Mouse (Mus musculus) hindbrain, embryonic 15.5 days (tissue): ENCODE data around the gene 1110017D15Rik. TPM values are rescaled to one million over a fixed set of nuclear protein-coding genes. Genes with fewer than 3 reads are reported as not detected.

Experiments used
- ATAC-seq: fragments of 200-750 bp; cut with Nextera tagmentation; 2 replicates; pipeline ENCODE4 v1.8.0; 2017; ENCODE audit warnings: low read depth, moderate number of reproducible peaks, moderate TSS enrichment; ENCODE audit not compliant: low FRiP score
- H3K27ac ChIP-seq: fragments of 300-500 bp; sonication (generic); replicated peaks from 2 replicates; pipeline ENCODE4 v1.5.1; 2015; ENCODE audit warnings: mild to moderate bottlenecking, inconsistent platforms
- H3K27me3 ChIP-seq: fragments of 300-500 bp; sonication (generic); 2 replicates; pipeline ENCODE4 v1.6.1; 2015; ENCODE audit warnings: control low read depth, inconsistent platforms
- H3K36me3 ChIP-seq: fragments of 300-500 bp; sonication (generic); 2 replicates; pipeline ENCODE4 v1.6.1; 2015; ENCODE audit warnings: control low read depth, inconsistent platforms
- H3K4me1 ChIP-seq: fragments of 300-500 bp; sonication (generic); replicated peaks from 2 replicates; pipeline ENCODE4 v1.6.1; 2015; ENCODE audit warnings: control low read depth, inconsistent platforms
- H3K4me2 ChIP-seq: fragments of 300-500 bp; sonication (generic); 2 replicates; pipeline ENCODE4 v1.6.1; 2015; ENCODE audit warnings: moderate library complexity, mild to moderate bottlenecking, inconsistent platforms
- H3K4me3 ChIP-seq: fragments of 300-500 bp; sonication (generic); 2 replicates; pipeline ENCODE4 v1.5.1; 2015; ENCODE audit warnings: mild to moderate bottlenecking, inconsistent platforms
- H3K9ac ChIP-seq: fragments of 300-500 bp; sonication (generic); 2 replicates; pipeline ENCODE4 v1.6.1; 2015; ENCODE audit warnings: inconsistent platforms
- H3K9me3 ChIP-seq: fragments of 300-500 bp; sonication (generic); 2 replicates; pipeline ENCODE4 v1.6.1; 2016; ENCODE audit warnings: control low read depth, inconsistent platforms
- WGBS: fragments of 180-500 bp; shearing (Covaris S2); methylation state at CpG from one replicate; pipeline ENCODE4 v1.1.7; 2015; 5-methylcytosine and 5-hydroxymethylcytosine counted together
- polyA plus RNA-seq: library from polyadenylated mRNA; unstranded; fragments of >200 nt; fragmentation: Nextera tagmentation; extraction: Ambion mirVana; gene quantifications from 2 replicates; pipeline ENCODE4 v1.2.1, GENCODE M21; 2015

The 1110017D15Rik gene
- polyA plus RNA-seq, 1 experiment from 2014 or later, result 19.3 TPM

- H3K27ac ChIP-seq, result no peak overlapping the region
- H3K36me3 ChIP-seq, result no peaks in the 10 kb centered on the region
- H3K4me3 ChIP-seq, result no peak overlapping the region
- 94% methylated on average over 1 of the region's 1 CpGs for WGBS
- no peak overlapping the region for H3K4me2 ChIP-seq
- H3K27me3 ChIP-seq, result no peaks in the 10 kb centered on the region
- no peaks in the 10 kb centered on the region for H3K9me3 ChIP-seq
- H3K4me1 ChIP-seq, result peaks cover 14% of the 10 kb centered on the region
- H3K9ac ChIP-seq, result no peak overlapping the region
- ATAC-seq, result no peak
Observed at GRCm38 (mm10) chr4:41460690-41461089, 56.4 kb downstream of the 1110017D15Rik start.

Other genes with a start within 250 kb of the 1110017D15Rik start
- 53.6 and 57.5 TPM in 2 replicates for gene Ubap2, start 242.2 kb downstream of the 1110017D15Rik start, polyA plus RNA-seq
- 74.5 and 76.6 TPM in 2 replicates for gene Dcaf12, start 202.4 kb downstream of the 1110017D15Rik start, polyA plus RNA-seq
- 63.4 and 69.5 TPM in 2 replicates for gene Ubap1, start 168.3 kb downstream of the 1110017D15Rik start, polyA plus RNA-seq
- gene Kif24, start 52.4 kb downstream of the 1110017D15Rik start, polyA plus RNA-seq, result 2.9 and 4.1 TPM in 2 replicates
- gene Nudt2, start 52.2 kb downstream of the 1110017D15Rik start, polyA plus RNA-seq, result 68.3 and 76.0 TPM in 2 replicates
- 11.2 and 14.0 TPM in 2 replicates for gene AI464131, start 14.3 kb downstream of the 1110017D15Rik start, polyA plus RNA-seq
- 17.6 and 19.0 TPM in 2 replicates for gene Fam219a, start 52.2 kb upstream of the 1110017D15Rik start, polyA plus RNA-seq
- 2.0 and 2.6 TPM in 2 replicates for gene Dnaic1, start 52.4 kb upstream of the 1110017D15Rik start, polyA plus RNA-seq
- gene Enho, start 123.0 kb upstream of the 1110017D15Rik start, polyA plus RNA-seq, result 106 and 122 TPM in 2 replicates
- 29.1 and 33.0 TPM in 2 replicates for gene Cntfr, start 179.8 kb upstream of the 1110017D15Rik start, polyA plus RNA-seq
- gene Il11ra1, start 182.7 kb upstream of the 1110017D15Rik start, polyA plus RNA-seq, result 39.4 and 41.6 TPM in 2 replicates
- 58.7 and 58.8 TPM in 2 replicates for gene Rpp25l, start 196.2 kb upstream of the 1110017D15Rik start, polyA plus RNA-seq
- 298 and 299 TPM in 2 replicates for gene Dctn3, start 205.8 kb upstream of the 1110017D15Rik start, polyA plus RNA-seq
- 0.86 and 1.1 TPM in 2 replicates for gene Arid3c, start 213.8 kb upstream of the 1110017D15Rik start, polyA plus RNA-seq
- gene Galt, start 237.9 kb upstream of the 1110017D15Rik start, polyA plus RNA-seq, result 48.0 and 53.9 TPM in 2 replicates
- 78.5 and 79.3 TPM in 2 replicates for gene Sigmar1, start 238.8 kb upstream of the 1110017D15Rik start, polyA plus RNA-seq